Mouse (Mus musculus): ENCODE measurements around the gene C1qbp.

DNA sequence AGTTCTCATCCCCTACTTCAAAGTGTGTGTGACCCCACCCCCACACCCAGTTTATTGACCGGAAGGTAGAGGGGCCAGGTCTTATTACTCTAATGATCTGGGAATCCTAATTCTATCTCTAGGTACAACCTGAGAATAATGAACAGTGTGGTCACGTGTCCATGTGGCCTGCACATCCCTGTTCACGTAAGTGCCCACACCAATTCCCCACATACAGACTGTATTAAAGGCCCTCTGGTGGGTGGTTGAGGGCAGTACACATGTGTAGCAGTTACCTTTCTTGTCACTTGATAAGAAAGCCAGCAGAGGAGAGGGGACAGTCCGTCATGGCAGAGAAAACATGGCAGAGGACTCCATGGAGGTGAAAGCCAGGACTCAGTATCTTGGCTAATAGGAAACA, 8.9 kb downstream of the C1qbp start:
- TF ChIP-seq CTCF (IDR thresholded peaks at IDR 0.05; ENCODE audit: insufficient read depth, low read length) (no peak), POLR2A (IDR thresholded peaks at IDR 0.05; ENCODE audit: borderline replicate concordance, extremely low read depth, low read depth, low read length) (no peak)
